Mouse (Mus musculus) lung, adult 2 months (tissue): Measurements from ENCODE around the gene Crtam.

ENCODE experiments used
- CTCF ChIP-seq: fragments of 200-500 bp; IDR thresholded peaks from 2 replicates; pipeline ENCODE4 v1.5.1; 2011; ENCODE audit warnings: mild to moderate bottlenecking, low read length, control low read depth; ENCODE audit not compliant: insufficient read depth
- POLR2A ChIP-seq: fragments of 200-500 bp; IDR thresholded peaks from 2 replicates; pipeline ENCODE4 v1.6.1; 2011; ENCODE audit warnings: low read depth, mild to moderate bottlenecking, control low read depth, low read length, borderline replicate concordance; ENCODE audit errors: extremely low read depth

DNA sequence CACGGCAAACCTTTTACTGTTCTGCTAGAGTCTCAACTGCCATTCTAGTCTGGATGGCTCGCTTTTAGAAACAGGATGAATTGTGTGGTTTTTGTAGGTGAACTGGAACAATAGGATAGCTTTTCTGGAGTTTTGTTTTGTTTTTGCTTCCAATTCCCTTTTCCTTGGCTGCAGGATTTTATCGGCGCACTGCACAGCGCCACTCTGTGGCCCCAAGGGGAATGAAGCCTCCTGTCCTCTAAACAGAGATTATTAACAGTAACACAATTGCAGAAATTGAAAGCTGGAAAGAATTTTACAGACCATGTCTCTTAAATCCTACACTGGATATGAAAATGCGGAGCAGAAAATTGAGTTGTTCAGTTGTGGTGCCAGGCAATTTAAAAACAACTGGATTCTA, 21.9 kb downstream of the Crtam start:
- peak; percentile 50; the same call in 1 of the 2 replicates for TF ChIP-seq CTCF
- TF ChIP-seq POLR2A: no peak
